Mouse (Mus musculus) midbrain, postnatal 0 days (tissue): ENCODE measurements around the gene Defb19. TPM values are rescaled to one million over a fixed set of nuclear protein-coding genes. Genes with fewer than 3 reads are reported as not detected.

Experiments used
- ATAC-seq: fragments of 200-750 bp; cut with Nextera tagmentation; 2 replicates; pipeline ENCODE4 v1.8.0; 2017; ENCODE audit warnings: moderate number of reproducible peaks, mild to moderate bottlenecking, moderate TSS enrichment, moderate library complexity; ENCODE audit not compliant: low FRiP score
- DNase-seq: peaks from one replicate; pipeline ENCODE4 v3.0.0-alpha.2; 2015; ENCODE audit warnings: low spot score
- H3K27ac ChIP-seq: fragments of 300-500 bp; sonication (generic); 2 replicates; pipeline ENCODE4 v1.5.1; 2014; ENCODE audit warnings: low read depth, mild to moderate bottlenecking, low read length, mixed read lengths
- H3K27me3 ChIP-seq: fragments of 300-500 bp; sonication (generic); 2 replicates; pipeline ENCODE4 v1.6.1; 2014; ENCODE audit warnings: low read length, control low read depth, mixed read lengths; ENCODE audit not compliant: insufficient read depth
- H3K36me3 ChIP-seq: fragments of 300-500 bp; sonication (generic); 2 replicates; pipeline ENCODE4 v1.6.1; 2014; ENCODE audit warnings: low read length, control low read depth, mixed read lengths; ENCODE audit not compliant: insufficient read depth
- H3K4me1 ChIP-seq: fragments of 300-500 bp; sonication (generic); 2 replicates; pipeline ENCODE4 v1.6.1; 2014; ENCODE audit warnings: mild to moderate bottlenecking, control low read depth, antibody characterized with exemption, low read length, mixed read lengths; ENCODE audit not compliant: insufficient read depth
- H3K4me2 ChIP-seq: fragments of 300-500 bp; sonication (generic); 2 replicates; pipeline ENCODE4 v1.6.1; 2014; ENCODE audit warnings: low read depth, mild to moderate bottlenecking, low read length, mixed read lengths; ENCODE audit not compliant: poor library complexity, severe bottlenecking
- H3K4me3 ChIP-seq: fragments of 300-500 bp; sonication (generic); 2 replicates; pipeline ENCODE4 v1.5.1; 2014; ENCODE audit warnings: low read depth, mild to moderate bottlenecking, low read length, moderate library complexity
- H3K9ac ChIP-seq: fragments of 300-500 bp; sonication (generic); replicated peaks from 2 replicates; pipeline ENCODE4 v1.6.1; 2014; ENCODE audit warnings: mild to moderate bottlenecking, low read length, moderate library complexity, mixed read lengths; ENCODE audit not compliant: poor library complexity, severe bottlenecking
- H3K9me3 ChIP-seq: fragments of 300-500 bp; sonication (generic); 2 replicates; pipeline ENCODE4 v1.6.1; 2016; ENCODE audit warnings: low read length, control low read depth
- CTCF ChIP-seq: IDR thresholded peaks from 2 replicates; pipeline ENCODE4 v1.5.1; 2016; ENCODE audit warnings: antibody characterized with exemption, mild to moderate bottlenecking
- WGBS: fragments of 180-500 bp; shearing (Covaris S2); extraction: QIAGEN DNeasy Blood & Tissue Kit; methylation state at CpG from one replicate; pipeline ENCODE4 v1.1.7; 2014; 5-methylcytosine and 5-hydroxymethylcytosine counted together
- polyA plus RNA-seq: library from polyadenylated mRNA; unstranded; fragments of >200 nt; fragmentation: Nextera tagmentation; extraction: Ambion mirVana; gene quantifications from 2 replicates; pipeline ENCODE4 v1.2.1, GENCODE M21; 2015
- total RNA-seq: library from RNA; depleted of rRNA; stranded (reverse); fragments of >200 nt; gene quantifications from 2 replicates; pipeline ENCODE4 v1.2.3, GENCODE M21; 2014

The Defb19 gene
- total and polyA plus RNA-seq, 2 experiments from 2014 or later, result not detected

GRCm38 (mm10) chr2:152573484-152573883 lies 6.6 kb downstream of the Defb19 start:
- no peak for DNase-seq
- no peak for TF ChIP-seq CTCF
- no peaks in the 10 kb centered on the region for H3K4me1 ChIP-seq
- H3K4me2 ChIP-seq, result no peak overlapping the region
- H3K27me3 ChIP-seq, result no peaks in the 10 kb centered on the region
- no peak overlapping the region for H3K4me3 ChIP-seq
- H3K9me3 ChIP-seq, result no peaks in the 10 kb centered on the region
- WGBS, result 88% methylated on average over 8 of the region's 8 CpGs
- H3K9ac ChIP-seq, result no peak overlapping the region
- no peaks in the 10 kb centered on the region for H3K36me3 ChIP-seq
- no peak for ATAC-seq
- no peak overlapping the region for H3K27ac ChIP-seq

GRCm38 (mm10) chr2:152572114-152572794 lies 7.9 kb downstream of the Defb19 start, which contains the start of gene Defb21:
Gene Defb21 (plus strand): TSS chr2:152572744.
- no peaks in the 10 kb centered on the region for H3K9me3 ChIP-seq
- DNase-seq, result no peak
- no peaks in the 10 kb centered on the region for H3K4me1 ChIP-seq
- no peaks in the 10 kb centered on the region for H3K36me3 ChIP-seq
- no peak within 1 kb of the TSS for H3K27ac ChIP-seq
- no peaks in the 10 kb centered on the region for H3K27me3 ChIP-seq
- H3K9ac ChIP-seq, result no peak within 1 kb of the TSS
- H3K4me3 ChIP-seq, result no peak within 1 kb of the TSS
- H3K4me2 ChIP-seq, result no peak within 1 kb of the TSS
- 61% methylated on average over 11 of the region's 11 CpGs for whole genome bisulfite sequencing
- TF ChIP-seq CTCF, result peak; percentile 48
- no peak for ATAC-seq

GRCm38 (mm10) chr2:152570313-152570712 lies 9.8 kb downstream of the Defb19 start:
- ATAC-seq, result no peak
- Histone ChIP-seq H3K27ac (no peak overlapping the region), H3K36me3 (no peaks in the 10 kb centered on the region), H3K9ac (no peak overlapping the region), H3K4me1 (no peaks in the 10 kb centered on the region), H3K9me3 (no peaks in the 10 kb centered on the region), H3K4me3 (no peak overlapping the region), H3K27me3 (no peaks in the 10 kb centered on the region), H3K4me2 (no peak overlapping the region)
- DNase-seq, result no peak
- WGBS, result 84% methylated on average over 6 of the region's 6 CpGs
- TF ChIP-seq CTCF, result no peak

GRCm38 (mm10) chr2:152569881-152570280 lies 10.2 kb downstream of the Defb19 start:
- Histone ChIP-seq H3K9ac (no peak overlapping the region), H3K4me1 (no peaks in the 10 kb centered on the region), H3K9me3 (no peaks in the 10 kb centered on the region), H3K27ac (no peak overlapping the region), H3K4me3 (no peak overlapping the region), H3K4me2 (no peak overlapping the region), H3K27me3 (no peaks in the 10 kb centered on the region), H3K36me3 (no peaks in the 10 kb centered on the region)
- DNase-seq, result no peak
- no peak for ATAC-seq
- WGBS, result 83% methylated on average over 4 of the region's 4 CpGs
- TF ChIP-seq CTCF, result no peak

- Histone ChIP-seq H3K27ac (no peak within 1 kb of the TSS), H3K27me3 (no peaks in the 10 kb centered on the region), H3K9ac (no peak within 1 kb of the TSS), H3K36me3 (no peaks in the 10 kb centered on the region), H3K4me3 (no peak within 1 kb of the TSS), H3K9me3 (no peaks in the 10 kb centered on the region), H3K4me2 (no peak within 1 kb of the TSS), H3K4me1 (no peaks in the 10 kb centered on the region)
- DNase-seq (no peak), ATAC-seq (no peak)
- TF ChIP-seq CTCF, result no peak
- WGBS, result 93% methylated on average over 5 of the region's 5 CpGs
Observed at GRCm38 (mm10) chr2:152569038-152569437, 11.1 kb downstream of the Defb19 start, which contains the start of gene Gm17416. Gene Gm17416 (plus strand): TSS chr2:152569338.

GRCm38 (mm10) chr2:152556655-152557054 lies 23.5 kb downstream of the Defb19 start:
- no peak for TF ChIP-seq CTCF
- Histone ChIP-seq H3K4me2 (no peak overlapping the region), H3K9ac (no peak overlapping the region), H3K36me3 (no peaks in the 10 kb centered on the region), H3K4me3 (no peak overlapping the region), H3K27me3 (no peaks in the 10 kb centered on the region), H3K27ac (no peak overlapping the region), H3K4me1 (no peaks in the 10 kb centered on the region; the same call in 1 of the 2 replicates), H3K9me3 (no peaks in the 10 kb centered on the region)
- ATAC-seq, result no peak
- 91% methylated on average over 7 of the region's 7 CpGs for WGBS
- no peak for DNase-seq
